Mouse (Mus musculus): ENCODE results near the gene Gm49380.

- TF ChIP-seq CTCF (IDR thresholded peaks at IDR 0.05; ENCODE audit: control insufficient read depth, insufficient read depth, insufficient read length) (no peak), USF1 (IDR thresholded peaks at IDR 0.05; ENCODE audit: low read depth) (no peak), CEBPB (IDR thresholded peaks at IDR 0.05; ENCODE audit: low read depth) (no peak), MYOD1 (IDR thresholded peaks at IDR 0.05; ENCODE audit: control insufficient read depth, insufficient read length, low read depth) (no peak), MAX (IDR thresholded peaks at IDR 0.05) (no peak), FOSL1 (IDR thresholded peaks at IDR 0.05; ENCODE audit: insufficient read depth, low read length, poor library complexity, severe bottlenecking) (no peak), MYOG (IDR thresholded peaks at IDR 0.05; ENCODE audit: control insufficient read depth, extremely low read depth, insufficient read length) (no peak)
Measured at GRCm38 (mm10) chr9:44106182-44106581, 7.1 kb downstream of the Gm49380 start.

Measured in C2C12 (cell line).